Mouse (Mus musculus): ENCODE measurements around the gene Gm5938.

Gm5938 gene

DNA sequence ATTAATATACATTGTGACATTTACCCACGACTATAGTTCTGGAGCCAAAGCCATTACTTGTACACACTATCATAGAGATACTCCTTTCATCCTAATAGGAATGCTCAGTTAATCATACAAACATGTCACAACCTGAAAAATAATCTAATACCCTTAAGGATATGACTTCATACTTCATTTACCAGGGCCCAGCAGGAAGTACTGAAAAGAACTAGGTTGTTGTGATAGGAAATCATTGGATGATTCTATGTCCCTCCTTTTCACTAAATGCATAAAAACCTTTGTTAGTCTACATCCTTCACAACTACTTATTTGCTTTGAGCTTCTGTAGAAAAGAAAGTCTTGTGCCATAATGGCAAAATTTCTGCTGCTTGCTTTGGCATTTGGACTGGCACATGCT is at the start of gene Gm5938:
Gm5938 (plus strand) TSS at position 301 of the 400 bp plus-strand sequence.
- no peak for DNase-seq (ENCODE audit: low read depth in 2 of 2, low spot score in 2 of 2)

DNA sequence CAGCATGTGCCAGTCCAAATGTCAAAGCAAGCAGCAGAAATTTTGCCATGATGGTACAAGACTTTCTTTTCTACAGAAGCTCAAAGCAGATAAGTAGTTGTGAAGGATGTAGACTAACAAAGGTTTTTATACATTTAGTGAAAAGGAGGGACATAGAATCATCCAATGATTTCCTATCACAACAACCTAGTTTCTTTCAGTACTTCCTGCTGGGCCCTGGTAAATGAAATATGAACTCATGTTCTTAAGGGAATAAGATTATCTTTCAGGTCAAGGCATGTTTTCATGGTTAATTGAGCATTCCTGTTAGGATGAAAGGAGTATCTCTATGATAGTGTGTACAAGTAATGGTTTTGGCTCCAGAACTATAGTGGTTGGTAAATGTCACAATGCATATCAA is 34.0 kb upstream of the Gm5938 start, which contains the start of gene Obp1a:
Obp1a (minus strand) TSS at position 101 of the 400 bp plus-strand sequence.
- no peak for DNase-seq (ENCODE audit: low read depth in 2 of 2, low spot score in 2 of 2)

Data from CD8-positive naive resting alpha-beta T cell, adult 2 months (primary cell).